Mouse (Mus musculus): ENCODE measurements around the gene Dcun1d1.

Gene Dcun1d1

DNA sequence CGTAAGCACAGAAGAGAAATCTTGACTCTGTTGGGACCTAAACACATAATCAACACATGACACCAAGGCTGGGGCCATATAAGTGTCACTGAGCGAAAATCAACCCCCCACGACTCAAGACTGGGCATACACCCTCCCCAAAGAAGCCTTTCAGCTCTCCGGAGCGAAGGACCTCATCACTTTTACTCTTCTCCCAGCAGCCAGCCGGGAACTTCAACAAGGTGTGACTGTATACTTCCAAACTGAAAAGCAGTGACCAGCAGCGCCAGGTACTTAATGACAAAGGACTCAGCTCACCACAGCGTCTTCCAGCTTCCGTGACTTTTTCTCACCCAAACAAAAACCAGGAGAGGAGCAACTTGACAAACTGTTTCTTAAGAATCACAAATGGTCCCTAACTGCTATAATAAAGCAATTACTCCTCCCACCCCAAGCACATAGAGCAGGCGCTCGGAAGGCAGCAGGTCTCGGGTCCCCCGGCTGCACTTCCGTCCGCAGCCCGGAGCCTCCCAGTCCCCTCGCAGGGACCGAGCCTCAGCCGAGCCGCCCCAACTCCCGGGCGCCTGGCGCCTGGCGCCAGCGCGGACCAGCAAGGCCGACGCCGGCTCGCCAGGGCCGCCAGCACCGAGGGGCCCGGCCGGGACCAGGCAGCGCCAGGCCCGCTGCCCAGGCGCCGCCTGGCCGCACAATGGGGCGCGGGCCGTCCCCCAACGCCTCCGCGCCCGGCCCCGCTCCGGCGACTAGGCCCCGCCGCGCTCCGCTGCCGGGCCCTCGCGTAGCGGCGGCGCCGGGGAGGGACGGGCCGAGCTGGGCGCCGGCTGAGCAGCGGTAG is 5.1 kb downstream of the Dcun1d1 start:
- DNase-seq (ENCODE audit: low read depth in 2 of 2, low spot score in 2 of 2), result peak; percentile 37 to 48

GRCm38 (mm10) chr3:35931359-35931758 is 5.9 kb downstream of the Dcun1d1 start:
- no peak for DNase-seq (ENCODE audit: low read depth in 2 of 2, low spot score in 2 of 2)

GRCm38 (mm10) chr3:35929831-35930230 is 7.4 kb downstream of the Dcun1d1 start:
- DNase-seq (ENCODE audit: low read depth in 2 of 2, low spot score in 2 of 2), result no peak

GRCm38 (mm10) chr3:35929406-35929805 is 7.8 kb downstream of the Dcun1d1 start:
- DNase-seq (ENCODE audit: low read depth in 2 of 2, low spot score in 2 of 2), result no peak

DNA sequence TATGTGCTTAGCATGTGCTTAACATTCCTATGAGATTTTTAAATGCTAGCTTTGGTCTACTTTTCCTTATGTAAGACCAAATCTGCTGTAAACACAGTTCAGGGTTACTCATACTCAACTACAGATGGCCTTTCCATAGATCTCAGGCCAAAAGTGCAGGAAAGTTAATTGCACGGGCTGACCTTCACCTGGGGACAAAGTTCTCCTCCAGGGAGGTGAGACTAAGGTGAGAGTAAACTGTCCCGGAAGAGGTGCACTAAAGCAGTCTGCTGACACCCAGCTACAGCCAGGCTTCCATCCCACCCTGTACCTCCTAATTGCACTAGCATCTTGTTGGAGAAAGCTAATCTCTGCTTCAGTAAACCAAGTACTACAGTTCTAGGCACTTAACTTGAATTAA is 11.4 kb downstream of the Dcun1d1 start:
- DNase-seq (ENCODE audit: low read depth in 2 of 2, low spot score in 2 of 2), result no peak

- no peak for DNase-seq (ENCODE audit: low read depth in 2 of 2, low spot score in 2 of 2)
These were observed 13.2 kb downstream of the Dcun1d1 start for GRCm38 (mm10) chr3:35924007-35924406.

- no peak for DNase-seq (ENCODE audit: low read depth in 2 of 2, low spot score in 2 of 2)
These were observed 13.8 kb downstream of the Dcun1d1 start for GRCm38 (mm10) chr3:35923495-35923894.

GRCm38 (mm10) chr3:35922522-35922921 is 14.7 kb downstream of the Dcun1d1 start:
- no peak for DNase-seq (ENCODE audit: low read depth in 2 of 2, low spot score in 2 of 2)

DNA sequence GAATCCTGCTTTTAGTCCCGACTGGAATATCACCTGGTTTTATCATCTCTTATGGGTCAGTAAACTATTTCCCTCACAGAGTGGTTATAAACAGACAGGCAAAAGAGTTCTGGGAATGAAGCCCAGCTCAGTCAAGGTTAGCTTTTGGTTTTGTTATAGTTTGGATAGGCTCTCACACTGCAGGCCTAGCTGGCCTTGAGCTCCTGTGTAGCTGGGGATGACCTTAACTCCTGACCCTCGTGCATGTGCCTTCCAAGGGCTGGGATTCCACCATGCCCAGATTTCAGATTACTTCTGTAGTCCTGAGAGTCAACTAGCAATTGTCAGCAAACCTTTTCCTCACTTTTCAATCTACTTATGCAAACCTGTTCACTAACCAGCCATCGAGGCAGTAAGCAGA is 19.0 kb downstream of the Dcun1d1 start:
- no peak for DNase-seq (ENCODE audit: low read depth in 2 of 2, low spot score in 2 of 2)

- DNase-seq (ENCODE audit: low read depth in 2 of 2, low spot score in 2 of 2), result no peak
These were observed 28.1 kb downstream of the Dcun1d1 start for GRCm38 (mm10) chr3:35908982-35909680.

DNA sequence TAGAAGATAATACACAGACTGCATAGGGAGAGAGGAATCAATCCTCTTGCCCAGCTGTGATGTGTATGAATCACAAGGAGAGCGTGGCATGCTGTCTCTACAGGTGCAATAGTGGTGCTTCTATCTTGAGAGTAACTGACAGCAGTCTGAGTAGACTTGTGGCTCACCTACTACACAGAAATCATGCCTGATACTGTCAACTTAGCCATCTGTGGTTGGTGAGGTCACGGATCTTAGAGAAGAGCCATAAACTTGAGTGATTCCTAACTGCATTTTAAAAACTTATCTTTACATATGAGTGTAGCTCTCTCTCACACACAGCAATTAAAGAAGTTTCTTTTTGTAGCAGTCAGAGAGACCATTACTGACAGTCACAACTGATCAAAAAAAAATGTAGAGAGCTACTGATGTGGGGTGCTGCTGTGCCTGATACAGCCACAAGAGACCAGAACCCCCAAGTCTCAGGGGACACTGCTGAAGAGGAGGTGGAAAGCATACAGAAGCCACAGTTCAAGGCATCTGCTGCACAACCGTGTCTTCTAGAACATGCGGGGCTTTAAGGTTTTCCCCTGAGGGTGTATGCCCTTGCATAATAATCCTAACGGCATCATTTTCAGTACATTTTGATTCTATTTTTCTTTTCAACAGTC is 36.6 kb downstream of the Dcun1d1 start:
- DNase-seq (ENCODE audit: low read depth in 2 of 2, low spot score in 2 of 2), result no peak

DNA sequence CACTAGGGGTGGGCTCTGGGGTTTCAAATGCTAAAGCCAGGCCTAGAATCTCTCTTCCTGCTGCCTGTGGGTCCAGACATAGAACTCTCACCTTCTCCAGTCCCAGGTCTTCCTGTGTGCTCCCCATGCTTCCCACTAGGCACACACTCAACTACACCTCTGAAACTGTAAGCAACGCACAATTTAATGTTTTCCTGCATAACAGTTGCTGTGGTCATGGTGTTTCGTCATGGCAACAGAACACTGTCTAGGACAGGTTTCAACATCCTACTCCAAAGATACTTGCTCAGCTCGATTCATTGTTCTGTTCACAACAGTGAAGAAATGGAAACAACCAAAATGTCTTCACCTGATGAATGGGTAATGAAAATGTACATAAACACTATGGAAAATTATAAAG is 38.1 kb downstream of the Dcun1d1 start:
- DNase-seq (ENCODE audit: low read depth in 2 of 2, low spot score in 2 of 2), result no peak

DNA sequence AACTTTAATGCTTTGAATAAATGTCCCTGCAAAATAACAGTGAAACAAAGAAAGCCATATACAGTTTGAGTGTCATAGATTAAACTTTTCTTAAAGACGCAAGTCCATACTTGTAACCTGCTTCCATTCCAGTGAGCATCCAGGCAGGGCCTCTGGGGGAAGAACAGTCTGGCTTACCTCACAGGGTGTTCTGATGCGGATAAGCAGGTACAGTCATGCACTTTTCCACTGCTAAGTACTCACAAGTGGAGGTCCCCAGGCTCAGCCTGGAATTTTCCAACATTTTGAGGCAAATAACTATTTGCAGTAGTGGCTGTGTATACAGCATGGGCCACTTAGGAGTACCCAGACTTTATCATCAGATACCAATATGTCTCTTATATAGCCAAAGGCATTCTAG is 39.3 kb downstream of the Dcun1d1 start:
- no peak for DNase-seq (ENCODE audit: low read depth in 2 of 2, low spot score in 2 of 2)

DNA sequence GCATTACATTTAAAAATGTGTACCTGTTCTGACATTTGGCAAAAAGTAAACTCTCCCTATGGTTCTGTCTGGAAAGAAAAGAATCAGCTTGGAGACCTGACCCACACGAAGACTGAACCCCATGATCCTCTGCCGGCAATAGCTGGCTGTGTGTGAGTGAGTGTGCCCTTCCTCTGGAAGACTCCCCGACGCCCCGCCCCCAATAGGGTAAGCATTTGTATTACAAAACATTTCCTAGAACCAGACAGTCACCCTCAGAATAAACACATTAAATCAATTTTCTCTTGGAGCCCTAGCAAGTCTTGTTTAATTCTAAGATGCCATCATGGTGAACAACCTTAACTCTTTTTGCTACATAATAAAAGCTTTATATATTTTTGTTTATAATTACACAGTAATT is 44.1 kb downstream of the Dcun1d1 start:
- DNase-seq (ENCODE audit: low read depth in 2 of 2, low spot score in 2 of 2), result no peak

GRCm38 (mm10) chr3:35891123-35891522 is 46.1 kb downstream of the Dcun1d1 start:
- DNase-seq (ENCODE audit: low read depth in 2 of 2, low spot score in 2 of 2), result no peak

DNA sequence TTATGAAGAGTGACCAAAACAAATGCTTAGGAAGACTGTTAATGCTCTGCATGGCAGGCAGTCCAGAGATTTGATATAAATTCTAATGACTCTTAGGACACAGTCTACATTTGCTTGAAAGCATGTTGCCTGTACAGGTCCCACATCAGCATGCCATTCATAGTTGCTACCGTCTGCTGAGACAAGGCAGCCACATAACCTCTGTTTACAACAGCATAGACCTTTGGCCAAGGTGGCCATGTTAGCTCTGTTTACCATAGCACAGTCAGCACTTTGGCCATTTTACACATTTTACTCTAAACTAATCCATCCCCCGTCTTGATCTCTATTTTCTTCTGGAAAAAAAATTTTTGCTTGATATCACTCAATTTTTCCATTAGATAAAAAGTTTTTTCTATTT is 47.7 kb downstream of the Dcun1d1 start:
- DNase-seq (ENCODE audit: low read depth in 2 of 2, low spot score in 2 of 2), result no peak

- DNase-seq (ENCODE audit: low read depth in 2 of 2, low spot score in 2 of 2), result no peak
These were observed 54.0 kb downstream of the Dcun1d1 start for GRCm38 (mm10) chr3:35883267-35883666.

DNA sequence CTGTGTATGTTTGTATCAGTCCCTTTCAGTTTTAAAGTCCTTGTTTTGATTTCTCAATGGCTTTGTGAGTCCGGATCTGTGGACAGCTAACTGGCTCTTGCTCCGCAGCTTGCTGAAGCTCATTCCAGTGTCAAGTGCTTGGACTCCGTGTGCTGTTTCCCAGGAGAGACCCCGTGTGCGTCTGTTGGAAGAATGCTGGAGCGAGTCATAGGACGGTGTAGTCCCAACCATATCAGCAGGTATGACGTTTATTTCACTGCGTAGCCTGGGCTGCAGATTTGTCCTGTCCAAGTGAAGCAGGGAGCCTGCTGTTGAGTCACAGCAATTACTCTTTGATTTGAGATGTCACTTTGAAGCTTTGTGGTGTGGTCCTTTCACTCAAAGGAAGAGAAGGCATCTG is 87.9 kb downstream of the Dcun1d1 start:
- DNase-seq (ENCODE audit: low read depth in 2 of 2, low spot score in 2 of 2), result no peak

All from CD8-positive naive resting alpha-beta T cell, adult 2 months (primary cell).